Mouse (Mus musculus): ENCODE data around the gene Ppp1r8.

DNA sequence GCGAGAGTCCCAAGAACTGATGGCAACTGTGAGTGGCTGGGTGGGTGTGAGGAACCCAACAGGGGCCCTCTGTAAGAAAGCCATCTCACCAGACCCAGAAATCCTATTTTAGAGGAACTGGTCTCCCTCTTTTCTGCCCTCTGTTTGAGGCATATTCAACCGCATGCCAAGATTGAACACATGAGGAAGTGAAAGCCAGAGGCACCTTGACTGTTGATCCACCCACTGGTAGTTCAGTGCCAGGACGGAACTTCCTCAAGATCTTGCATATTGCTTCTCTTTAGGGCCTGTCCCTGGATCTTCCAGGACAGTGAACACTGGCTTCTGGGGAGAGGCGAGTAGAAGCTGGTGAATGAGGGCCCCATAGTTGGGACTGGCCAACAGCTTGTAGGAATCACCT lies 62.7 kb downstream of the Ppp1r8 start:
- no peak for TF ChIP-seq CTCF (IDR thresholded peaks at IDR 0.05; ENCODE audit: low read depth, low read length)
- no peak for TF ChIP-seq POLR2AphosphoS5 (IDR thresholded peaks at IDR 0.05; ENCODE audit: insufficient replicate concordance, low read depth, low read length)
- no peak for TF ChIP-seq TAL1 (conservative IDR thresholded peaks at IDR 0.05; ENCODE audit: low read depth, low read length)
